Mouse (Mus musculus): ENCODE data around the gene Tmc3.

Gene Tmc3

DNA sequence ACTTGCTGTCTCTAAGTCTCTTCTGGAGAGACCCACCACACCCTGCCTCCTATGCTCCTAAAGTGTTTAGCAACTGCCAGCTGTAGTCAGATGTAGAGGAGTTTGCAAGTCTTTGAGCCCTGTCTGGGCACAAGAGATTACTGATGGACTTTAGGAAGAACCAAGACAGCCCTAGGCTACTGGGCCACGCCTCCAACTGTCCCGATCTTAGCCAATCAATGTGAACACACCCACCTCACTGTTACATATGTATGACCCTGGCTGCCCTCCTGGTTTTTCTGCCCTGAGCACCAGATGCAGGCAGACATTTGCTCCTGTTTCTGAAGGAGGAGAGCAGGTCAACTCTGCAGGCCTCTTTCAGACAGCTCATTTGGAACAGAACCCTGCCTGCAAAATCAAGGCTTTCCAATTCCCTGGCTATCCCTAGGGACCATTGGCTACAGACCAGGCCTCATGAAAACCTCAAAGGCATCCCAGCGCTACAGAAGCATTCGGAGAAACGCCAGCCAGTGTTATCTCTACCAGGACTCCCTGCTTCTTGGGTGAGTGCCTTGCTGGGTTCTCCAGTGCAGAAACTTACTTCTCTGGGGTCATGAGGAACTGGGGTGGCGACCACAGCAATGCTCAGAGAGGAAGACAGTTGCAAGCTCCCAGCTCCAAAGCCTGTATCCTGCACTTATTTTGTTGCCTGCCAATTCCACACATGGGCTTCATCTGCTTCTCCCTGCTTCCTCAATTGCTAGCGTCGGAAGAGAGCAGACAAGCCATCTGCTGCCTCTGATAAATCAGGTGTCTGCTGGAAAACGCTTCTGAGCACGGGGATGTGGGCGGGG, at the start of gene Tmc3:
Gene Tmc3, plus strand, starts transcription at position 289 of the 833 bp plus-strand sequence.
- peak; percentile 84 for DNase-seq (ENCODE audit: low read depth, low spot score)

DNA sequence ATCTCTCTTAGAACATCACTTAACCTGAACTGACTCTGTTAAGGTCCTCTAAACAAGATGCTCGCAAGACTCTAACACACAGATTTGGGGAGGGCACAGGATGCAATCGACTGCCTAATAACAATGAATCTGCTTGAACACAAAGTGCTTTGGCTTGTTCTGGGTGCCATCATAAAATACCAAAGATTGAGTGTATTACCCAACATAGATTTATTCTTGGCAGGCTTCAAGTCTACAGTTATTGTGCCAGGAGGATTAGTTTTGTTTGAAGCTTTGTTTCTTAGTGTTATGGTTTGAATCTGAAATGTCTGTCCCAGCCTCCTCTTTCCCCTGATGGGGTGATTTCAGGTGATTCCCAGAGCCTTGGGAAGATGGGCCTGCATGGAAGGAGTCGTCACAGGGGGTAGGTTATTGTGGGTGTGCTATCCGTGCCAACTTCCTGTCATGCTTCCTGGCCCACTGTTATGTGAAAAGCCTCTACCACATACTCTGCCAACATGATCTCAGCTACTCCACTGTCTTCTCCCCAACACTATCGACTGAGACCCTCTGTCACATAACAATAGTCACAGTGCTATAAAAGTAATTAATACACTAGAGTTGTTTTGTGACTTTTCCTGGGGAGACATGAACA, 43.1 kb upstream of the Tmc3 start:
- DNase-seq (ENCODE audit: low read depth, low spot score), result no peak

DNA sequence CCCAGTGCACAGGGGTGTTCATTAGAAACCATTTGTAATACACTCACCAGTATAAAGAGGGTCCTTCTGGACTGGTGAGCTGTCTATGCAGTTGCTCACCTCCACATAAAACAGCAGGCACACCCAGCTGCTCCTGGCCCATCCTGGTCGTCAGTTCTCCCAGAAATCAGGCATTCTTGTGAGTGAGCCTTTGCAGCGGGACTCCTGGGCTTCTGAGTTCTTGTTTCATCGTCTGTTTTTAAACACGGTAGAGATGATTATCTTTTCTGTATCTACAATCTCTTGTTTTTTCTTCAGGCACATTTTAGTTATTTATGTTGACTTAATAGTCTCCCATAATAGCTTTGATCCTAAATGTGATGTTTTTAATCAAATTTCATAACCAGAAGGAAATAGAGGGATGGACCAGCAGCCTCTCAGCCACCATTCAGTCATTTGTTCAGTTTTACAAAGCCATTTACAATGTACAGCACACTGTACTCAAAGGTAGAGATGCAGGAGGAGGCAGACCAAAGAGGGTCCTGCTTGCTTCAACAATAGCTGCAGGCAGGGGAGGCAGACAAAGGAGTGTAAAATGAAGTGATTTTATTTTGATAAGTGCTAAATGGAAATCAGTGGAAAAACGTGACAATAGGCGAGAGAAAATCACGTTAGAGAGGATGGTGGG, 35.9 kb upstream of the Tmc3 start:
- no peak for DNase-seq (ENCODE audit: low read depth, low spot score)

- no peak for DNase-seq (ENCODE audit: low read depth, low spot score)
Measured at GRCm38 (mm10) chr7:83549353-83549774, 35.4 kb upstream of the Tmc3 start.

GRCm38 (mm10) chr7:83549951-83550407, 34.7 kb upstream of the Tmc3 start:
- peak; percentile 56 for DNase-seq (ENCODE audit: low read depth, low spot score)

DNA sequence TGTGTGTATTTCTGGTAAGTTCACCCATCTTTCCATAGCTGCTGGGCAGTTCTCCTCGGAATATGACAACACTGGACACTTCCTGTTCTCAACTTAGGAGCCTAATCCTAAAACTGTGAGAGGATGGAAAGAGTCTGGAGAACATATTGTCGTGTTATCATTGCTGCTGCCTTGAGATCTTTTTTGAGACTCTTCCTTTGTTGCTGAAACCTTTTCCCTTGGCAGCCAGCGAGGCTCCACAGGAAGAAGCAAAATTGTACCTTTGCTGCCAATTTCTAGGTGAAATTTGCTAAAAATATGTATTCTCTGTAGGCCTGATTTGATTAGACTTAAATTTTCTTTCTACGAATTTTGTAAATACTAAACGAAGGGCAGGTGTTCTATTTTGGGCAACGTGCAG, 30.2 kb upstream of the Tmc3 start:
- no peak for DNase-seq (ENCODE audit: low read depth, low spot score)

DNA sequence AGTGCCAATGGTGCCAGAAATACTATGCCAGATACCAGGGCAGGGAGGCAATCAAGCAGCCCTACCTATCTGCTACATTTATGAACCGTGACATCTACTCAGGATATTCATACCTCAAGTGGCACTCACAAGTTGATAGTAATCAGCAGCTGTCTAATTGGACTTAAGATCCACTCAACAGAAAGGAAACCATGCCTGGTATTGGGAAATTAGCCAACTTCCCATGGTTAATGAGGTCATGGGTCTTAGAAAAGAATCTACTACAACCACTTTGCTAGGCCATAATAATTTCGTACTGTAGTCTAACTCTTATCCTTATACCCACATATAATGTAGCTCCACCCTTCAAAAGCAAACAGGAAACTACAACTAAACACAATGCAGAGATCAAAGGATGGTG, 28.2 kb upstream of the Tmc3 start:
- no peak for DNase-seq (ENCODE audit: low read depth, low spot score)

DNA sequence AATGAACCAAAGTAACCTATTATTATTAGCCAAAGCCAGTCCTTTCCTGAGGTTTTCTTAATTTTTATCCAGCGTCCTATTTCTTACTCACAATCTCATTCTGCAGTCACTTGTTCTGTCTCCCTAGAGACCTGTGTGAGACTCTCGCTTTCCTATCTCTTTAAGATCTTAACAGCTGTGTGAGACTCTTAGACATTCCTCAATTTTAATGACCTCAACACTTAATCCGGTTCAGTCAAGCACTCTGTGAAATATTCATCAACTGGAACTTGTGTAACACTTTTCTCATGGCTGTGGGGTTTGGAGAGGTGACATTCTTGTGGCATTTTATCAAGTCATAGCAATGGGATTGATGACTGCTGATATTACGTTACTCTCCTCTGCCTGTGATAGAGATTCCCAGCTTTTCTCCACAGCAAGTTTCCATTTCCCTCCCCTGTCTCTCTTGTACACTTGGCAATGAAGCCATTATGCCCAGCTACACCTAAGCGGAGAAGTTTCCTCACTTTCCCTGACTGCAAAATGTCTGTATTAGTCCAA, 25.9 kb upstream of the Tmc3 start:
- no peak for DNase-seq (ENCODE audit: low read depth, low spot score)

DNA sequence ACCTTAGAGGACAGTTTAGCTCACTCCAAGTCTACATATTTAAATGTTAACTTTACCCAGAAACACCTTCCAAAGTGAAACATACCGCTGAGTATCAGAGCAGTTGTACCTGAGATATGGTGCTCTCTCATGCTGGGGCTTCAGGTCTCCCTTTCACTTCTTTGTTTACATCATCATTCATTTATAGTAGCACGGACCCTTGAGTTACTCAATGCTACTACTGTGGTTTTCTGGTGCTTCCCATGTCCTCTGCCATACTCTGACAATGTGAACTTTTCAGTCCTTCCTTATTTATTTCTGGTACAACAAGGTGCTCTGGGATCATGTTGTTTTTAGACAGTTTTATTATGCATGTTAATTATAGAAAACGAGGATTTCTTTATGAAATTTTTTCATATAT, 25.2 kb upstream of the Tmc3 start:
- DNase-seq (ENCODE audit: low read depth, low spot score), result no peak

- no peak for DNase-seq (ENCODE audit: low read depth, low spot score)
Measured at GRCm38 (mm10) chr7:83561849-83562248, 22.9 kb upstream of the Tmc3 start.

DNA sequence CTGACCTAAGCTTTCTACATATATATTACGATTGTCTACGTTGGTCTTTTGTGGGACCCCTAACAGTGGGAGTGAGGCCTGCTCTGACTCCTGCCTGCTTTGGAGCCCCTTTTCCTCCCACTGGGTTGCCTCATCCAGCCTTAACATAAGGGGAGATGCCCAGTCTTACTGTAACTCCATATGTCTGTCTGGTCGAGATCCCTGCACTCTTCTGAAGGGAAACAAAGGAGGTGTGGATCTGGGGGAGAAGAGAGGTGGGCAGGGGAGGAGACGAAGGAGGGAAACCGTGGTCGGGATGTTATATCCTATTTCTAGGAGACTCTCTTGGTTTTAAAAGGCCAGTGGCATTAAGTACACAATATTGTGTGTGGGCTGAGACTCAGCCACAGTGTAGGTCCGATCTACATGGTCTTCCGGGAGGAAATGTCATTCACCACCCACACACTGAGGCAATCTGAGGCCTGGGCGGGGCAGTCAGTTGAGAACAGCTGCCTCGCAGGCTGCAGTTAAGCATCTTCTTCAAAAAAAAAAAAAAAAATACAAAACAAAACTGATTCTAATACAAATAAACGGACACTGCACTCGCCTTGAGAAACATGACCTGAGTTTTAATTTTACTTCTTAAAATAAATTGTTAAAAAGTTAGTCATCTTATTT, 20.0 kb upstream of the Tmc3 start:
- no peak for DNase-seq (ENCODE audit: low read depth, low spot score)

- no peak for DNase-seq (ENCODE audit: low read depth, low spot score)
Measured at GRCm38 (mm10) chr7:83565976-83566375, 18.8 kb upstream of the Tmc3 start.

DNA sequence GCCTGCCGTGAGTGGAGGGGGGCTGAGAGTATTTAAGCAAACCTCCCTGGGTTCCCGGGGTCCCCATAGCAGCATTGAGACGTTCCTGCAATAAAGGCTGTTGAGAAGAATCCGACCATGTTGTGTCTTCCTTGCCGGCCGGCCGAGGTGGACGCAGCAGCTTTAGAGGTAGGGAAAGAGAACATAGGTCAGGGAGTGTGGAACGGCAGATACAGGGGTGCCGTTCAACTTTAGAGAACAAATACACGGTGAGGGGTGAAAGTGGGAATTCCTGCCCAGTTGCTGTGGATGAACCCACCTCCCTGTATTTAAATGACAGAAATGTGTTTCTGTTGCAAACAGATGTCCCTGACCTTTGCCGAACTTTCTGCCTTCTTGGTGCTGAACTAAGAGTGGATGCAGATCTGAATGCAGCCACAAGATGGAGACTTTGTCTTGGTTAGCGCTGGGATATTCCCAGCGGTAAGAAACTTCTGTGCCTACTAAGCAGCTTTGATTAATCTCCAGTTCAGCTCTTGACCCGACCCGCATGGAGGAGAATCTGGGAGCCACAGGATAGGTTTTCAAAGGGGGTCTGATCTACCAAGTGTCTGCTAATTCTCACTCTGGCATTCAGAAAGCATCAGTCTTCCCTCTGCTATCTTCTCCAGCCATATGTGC, 16.8 kb upstream of the Tmc3 start:
- no peak for DNase-seq (ENCODE audit: low read depth, low spot score)

GRCm38 (mm10) chr7:83568815-83569214, 15.9 kb upstream of the Tmc3 start:
- DNase-seq (ENCODE audit: low read depth, low spot score), result no peak

DNA sequence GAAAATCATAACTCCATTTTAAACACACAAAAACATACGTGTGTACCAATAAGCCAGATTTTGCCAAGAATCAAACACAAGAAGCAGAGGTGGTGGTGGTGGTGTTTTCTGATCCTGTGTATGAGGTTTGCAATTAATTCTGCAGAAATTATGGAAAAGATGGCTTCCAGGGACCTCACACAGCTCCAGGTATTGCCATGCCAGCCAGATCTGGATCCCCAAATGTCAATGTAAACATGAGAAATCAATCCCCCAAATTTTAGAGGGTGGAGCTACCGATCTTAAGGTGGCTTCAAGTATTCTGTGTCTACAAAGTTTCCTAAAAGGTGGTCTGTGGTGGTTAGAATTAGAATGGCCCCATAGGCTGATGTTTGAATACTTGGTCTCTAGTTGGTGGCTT, 15.3 kb upstream of the Tmc3 start:
- no peak for DNase-seq (ENCODE audit: low read depth, low spot score)

GRCm38 (mm10) chr7:83571077-83571476, 13.7 kb upstream of the Tmc3 start:
- no peak for DNase-seq (ENCODE audit: low read depth, low spot score)

DNA sequence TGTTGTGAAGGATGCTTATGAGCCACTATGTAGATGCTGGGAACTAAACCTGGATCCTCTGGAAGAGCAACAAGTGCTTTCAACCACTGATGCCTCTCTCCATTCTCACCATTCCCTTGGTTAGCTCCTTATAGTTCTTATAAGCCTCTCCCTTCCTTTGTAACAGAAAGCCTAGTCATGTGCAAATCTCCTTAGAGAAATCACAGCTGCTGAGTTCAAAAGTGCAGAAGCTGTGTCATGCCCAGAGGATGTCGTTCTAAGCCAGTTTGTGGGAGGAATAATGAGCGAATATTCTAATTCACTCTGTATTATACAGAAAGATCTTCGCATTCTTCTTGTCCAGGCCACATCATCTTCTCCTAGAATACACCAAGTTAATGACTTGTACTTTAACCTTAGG, 12.8 kb upstream of the Tmc3 start:
- DNase-seq (ENCODE audit: low read depth, low spot score), result no peak

DNA sequence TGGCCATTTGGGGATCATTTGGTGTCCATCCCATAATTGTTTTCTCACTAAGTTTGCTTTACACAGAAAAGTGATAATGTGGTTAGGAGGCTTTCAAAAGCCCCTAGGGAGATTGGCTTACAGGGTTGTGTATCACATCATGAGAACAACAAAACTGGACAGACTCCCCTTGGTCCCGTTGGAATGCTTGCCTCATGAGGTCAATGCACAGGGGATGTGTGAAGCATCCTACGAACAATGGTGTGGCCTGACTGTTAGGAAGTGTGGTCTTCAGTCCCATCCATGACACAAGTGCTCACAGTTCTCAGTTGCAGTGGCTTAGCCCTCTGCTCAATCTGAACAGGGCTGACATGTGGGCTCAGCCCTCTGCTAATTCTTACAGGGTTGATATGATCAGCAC, 12.3 kb upstream of the Tmc3 start:
- DNase-seq (ENCODE audit: low read depth, low spot score), result no peak

- no peak for DNase-seq (ENCODE audit: low read depth, low spot score)
Measured at GRCm38 (mm10) chr7:83580946-83581345, 3.8 kb upstream of the Tmc3 start.

GRCm38 (mm10) chr7:83594056-83594455, 9.3 kb downstream of the Tmc3 start:
- DNase-seq (ENCODE audit: low read depth, low spot score), result no peak

GRCm38 (mm10) chr7:83597063-83597462, 12.3 kb downstream of the Tmc3 start:
- no peak for DNase-seq (ENCODE audit: low read depth, low spot score)
